Mouse (Mus musculus) cerebellum, adult 2 months (tissue): ENCODE results near the gene Camsap3. TPM values are rescaled to one million over a fixed set of nuclear protein-coding genes. Genes with fewer than 3 reads are reported as not detected.
"Not testable (repeated sequence)": the region's sequence is repeated elsewhere in the genome, so short reads cannot be mapped to it uniquely, and the experiment has no call there.

ENCODE experiments used
- DNase-seq, 2 experiments: peaks; one replicate each; pipeline ENCODE4 v3.0.0; 2021
- H3K27ac ChIP-seq: fragments of 200-500 bp; 2 replicates; pipeline ENCODE4 v1.5.1; 2012; ENCODE audit warnings: low read length, control low read depth, inconsistent platforms; ENCODE audit not compliant: insufficient read depth
- H3K27me3 ChIP-seq: fragments of 200-500 bp; 2 replicates; pipeline ENCODE4 v1.6.1; 2012; ENCODE audit warnings: inconsistent platforms, mild to moderate bottlenecking, low read length, moderate library complexity; ENCODE audit not compliant: control insufficient read depth, insufficient read depth
- H3K4me1 ChIP-seq: fragments of 200-500 bp; 2 replicates; pipeline ENCODE4 v1.6.1; 2011; ENCODE audit warnings: low read length; ENCODE audit not compliant: control insufficient read depth, insufficient read depth
- H3K4me3 ChIP-seq: fragments of 200-500 bp; replicated peaks from 2 replicates; pipeline ENCODE3; 2011; ENCODE audit warnings: mild to moderate bottlenecking, low read depth, low read length, control low read depth; ENCODE audit not compliant: insufficient read depth
- CTCF ChIP-seq: fragments of 200-500 bp; IDR thresholded peaks from 2 replicates; pipeline ENCODE4 v1.5.1; 2011; ENCODE audit warnings: low read depth, mild to moderate bottlenecking, control low read depth, low read length, moderate library complexity, borderline replicate concordance; ENCODE audit not compliant: insufficient read depth
- POLR2A ChIP-seq: fragments of 200-500 bp; IDR thresholded peaks from 2 replicates; pipeline ENCODE4 v1.6.1; 2011; ENCODE audit warnings: low read length, control low read depth, borderline replicate concordance; ENCODE audit not compliant: insufficient read depth
- WGBS: fragments of 180-500 bp; shearing (Covaris S2); methylation state at CpG from one replicate; pipeline ENCODE4 v1.1.7; 2018; 5-methylcytosine and 5-hydroxymethylcytosine counted together
- polyA plus RNA-seq: library from polyadenylated mRNA; depleted of rRNA; stranded (reverse); fragments of >200 nt; gene quantifications from 2 replicates; pipeline ENCODE4 v1.2.3, GENCODE M21; 2012

The Camsap3 gene
- polyA plus RNA-seq, 1 experiment: 31.4 TPM

- DNase-seq: no peak
- Histone ChIP-seq H3K27me3 (no peaks in the 10 kb centered on the region), H3K4me3 (no peak overlapping the region), H3K27ac (no peak overlapping the region), H3K4me1 (no peaks in the 10 kb centered on the region)
- 7% methylated on average over 7 of the region's 7 CpGs for WGBS
- TF ChIP-seq CTCF: no peak
- TF ChIP-seq POLR2A: no peak
Observed at GRCm38 (mm10) chr8:3568378-3568777, 18.7 kb upstream of the Camsap3 start.

GRCm38 (mm10) chr8:3569784-3570183, 17.3 kb upstream of the Camsap3 start:
- Histone ChIP-seq H3K4me3 (no peak overlapping the region), H3K4me1 (no peaks in the 10 kb centered on the region), H3K27me3 (no peaks in the 10 kb centered on the region), H3K27ac (no peak overlapping the region)
- TF ChIP-seq CTCF: no peak
- TF ChIP-seq POLR2A: no peak
- WGBS: 83% methylated on average over 5 of the region's 5 CpGs
- DNase-seq: no peak

GRCm38 (mm10) chr8:3574546-3574945, 12.5 kb upstream of the Camsap3 start:
- no peak for TF ChIP-seq CTCF
- TF ChIP-seq POLR2A: no peak

GRCm38 (mm10) chr8:3576211-3576960, 10.7 kb upstream of the Camsap3 start:
- no peak for TF ChIP-seq POLR2A
- Histone ChIP-seq H3K4me1 (no peaks in the 10 kb centered on the region), H3K27ac (no peak overlapping the region), H3K27me3 (no peaks in the 10 kb centered on the region), H3K4me3 (no peak overlapping the region)
- no peak for DNase-seq
- 63% methylated on average over 15 of the region's 15 CpGs for WGBS

More at GRCm38 (mm10) chr8:3574546-3574945, 12.5 kb upstream of the Camsap3 start:
- DNase-seq: no peak
- no peaks in the 10 kb centered on the region for H3K4me1 ChIP-seq
- H3K27ac ChIP-seq: no peak overlapping the region
- H3K4me3 ChIP-seq: no peak overlapping the region
- 93% methylated on average over 3 of the region's 3 CpGs for WGBS
- H3K27me3 ChIP-seq: no peaks in the 10 kb centered on the region

- Histone ChIP-seq H3K27me3 (no peaks in the 10 kb centered on the region), H3K4me3 (no peak overlapping the region), H3K4me1 (no peaks in the 10 kb centered on the region), H3K27ac (no peak overlapping the region)
- no peak for TF ChIP-seq CTCF
- TF ChIP-seq POLR2A: no peak
- DNase-seq: no peak
- 81% methylated on average over 9 of the region's 9 CpGs for WGBS
Observed at GRCm38 (mm10) chr8:3579390-3580364, 7.4 kb upstream of the Camsap3 start.

- 91% methylated on average over 3 of the region's 3 CpGs for WGBS
- not testable (repeated sequence) for H3K27ac ChIP-seq, H3K4me3 ChIP-seq, DNase-seq, H3K4me1 ChIP-seq, H3K27me3 ChIP-seq
Observed at GRCm38 (mm10) chr8:3581961-3582360, 5.1 kb upstream of the Camsap3 start.

- H3K4me3 ChIP-seq: no peak overlapping the region
- TF ChIP-seq CTCF: no peak
- TF ChIP-seq POLR2A: no peak
- WGBS: 97% methylated on average over 2 of the region's 2 CpGs
- no peaks in the 10 kb centered on the region for H3K4me1 ChIP-seq
- H3K27ac ChIP-seq: no peak overlapping the region
- H3K27me3 ChIP-seq: no peaks in the 10 kb centered on the region
- DNase-seq: no peak
Observed at GRCm38 (mm10) chr8:3586452-3586851, 641 bp upstream of the Camsap3 start.
